ENCODE assay signal across 8 mouse cellular contexts in the genomic region with DNA sequence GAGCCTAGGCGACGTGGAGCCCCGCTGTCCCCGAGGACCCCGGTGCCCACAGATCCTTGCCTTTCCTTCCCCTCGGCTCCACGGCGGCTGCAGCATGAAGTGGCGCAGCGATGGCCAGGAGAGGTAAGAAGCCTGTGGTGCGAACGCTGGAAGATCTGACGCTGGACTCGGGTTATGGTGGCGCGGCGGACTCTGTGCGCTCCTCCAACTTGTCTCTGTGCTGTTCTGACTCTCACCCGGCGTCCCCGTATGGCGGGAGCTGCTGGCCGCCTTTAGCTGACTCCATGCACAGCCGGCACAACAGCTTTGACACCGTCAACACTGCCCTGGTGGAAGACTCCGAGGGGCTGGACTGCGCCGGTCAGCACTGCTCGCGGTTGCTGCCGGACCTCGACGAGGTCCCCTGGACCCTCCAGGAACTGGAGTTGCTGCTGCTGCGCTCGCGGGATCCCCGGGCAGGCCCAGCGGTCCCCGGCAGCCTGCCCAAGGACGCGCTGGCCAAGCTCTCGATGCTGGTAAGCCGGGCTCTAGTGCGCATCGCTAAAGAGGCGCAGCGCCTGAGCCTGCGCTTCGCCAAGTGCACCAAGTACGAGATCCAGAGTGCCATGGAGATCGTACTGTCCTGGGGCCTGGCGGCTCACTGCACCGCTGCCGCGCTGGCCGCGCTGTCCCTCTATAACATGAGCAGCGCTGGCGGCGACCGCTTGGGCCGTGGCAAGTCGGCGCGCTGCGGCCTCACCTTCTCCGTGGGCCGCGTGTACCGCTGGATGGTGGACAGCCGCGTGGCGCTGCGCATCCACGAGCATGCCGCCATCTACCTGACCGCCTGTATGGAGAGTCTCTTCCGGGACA. TPM values are rescaled to one million over a fixed set of nuclear protein-coding genes. Genes with fewer than 3 reads are reported as not detected.
A peak's percentile ranks its signal among the peaks of the same experiment; 100 is the strongest.
DNase-seq lines count a peak whose midpoint lies in the region; ATAC-seq lines count a peak whose summit lies in the region.

No protein-coding gene starts in this region.

- peaks cover 7% of the 10 kb centered on the region; the same call in 1 of the 2 replicates for H3K27me3 ChIP-seq in intestine, embryonic 14.5 days (replicated peaks; ENCODE audit: control insufficient read depth, insufficient read depth, low read length)
- H3K27me3 ChIP-seq in limb, embryonic 11.5 days (ENCODE audit: control insufficient read depth, insufficient read depth, low read length), result 0 out of 2 replicates have a peak, but pooled peaks cover 3% of the 10 kb centered on the region
- no peaks in the 10 kb centered on the region for H3K27me3 ChIP-seq in midbrain, embryonic 14.5 days (ENCODE audit: control insufficient read depth, insufficient read depth, low read length)
- peaks cover 17% of the 10 kb centered on the region; the same call in 1 of the 2 replicates for H3K27me3 ChIP-seq in stomach, embryonic 15.5 days (replicated peaks)

- ATAC-seq in intestine, embryonic 14.5 days (replicated peaks; ENCODE audit: low FRiP score, low TSS enrichment, low read depth), result peak; percentile 34
- peak; percentile 31; the same call in 1 of the 2 replicates for ATAC-seq in limb, embryonic 11.5 days (ENCODE audit: insufficient number of reproducible peaks, low FRiP score, low TSS enrichment, low read depth)
- ATAC-seq in midbrain, embryonic 14.5 days (ENCODE audit: low FRiP score, low TSS enrichment), result peak; percentile 35; the same call in 1 of the 2 replicates
- peak; percentile 15; the same call in 1 of the 2 replicates for ATAC-seq in stomach, embryonic 15.5 days (ENCODE audit: insufficient read depth, low FRiP score, low read depth)

- WGBS in intestine, embryonic 14.5 days, result under 1% methylated on average over 78 of the region's 78 CpGs
- WGBS in limb, embryonic 11.5 days, result under 1% methylated on average over 76 of the region's 78 CpGs
- under 1% methylated on average over 77 of the region's 78 CpGs for WGBS in midbrain, embryonic 14.5 days
- WGBS in stomach, embryonic 15.5 days, result under 1% methylated on average over 78 of the region's 78 CpGs

- no peaks in the 10 kb centered on the region for H3K9me3 ChIP-seq in intestine, embryonic 14.5 days (ENCODE audit: control insufficient read depth, low read length)
- no peaks in the 10 kb centered on the region for H3K9me3 ChIP-seq in limb, embryonic 11.5 days (ENCODE audit: control insufficient read depth, low read length)
- no peaks in the 10 kb centered on the region for H3K9me3 ChIP-seq in midbrain, embryonic 14.5 days (ENCODE audit: control insufficient read depth, low read length)
- no peaks in the 10 kb centered on the region for H3K9me3 ChIP-seq in stomach, embryonic 15.5 days

- H3K4me1 ChIP-seq in intestine, embryonic 14.5 days (replicated peaks; ENCODE audit: control insufficient read depth, insufficient read depth, low read length), result peaks cover 18% of the 10 kb centered on the region; the same call in 1 of the 2 replicates
- H3K4me1 ChIP-seq in limb, embryonic 11.5 days (ENCODE audit: control insufficient read depth, insufficient read depth, low read length), result peaks cover 16% of the 10 kb centered on the region; the same call in 1 of the 2 replicates
- peaks cover 26% of the 10 kb centered on the region for H3K4me1 ChIP-seq in midbrain, embryonic 14.5 days (ENCODE audit: control insufficient read depth, insufficient read depth, low read length)
- H3K4me1 ChIP-seq in stomach, embryonic 15.5 days, result peaks cover 19% of the 10 kb centered on the region; the same call in 1 of the 2 replicates

- intact Hi-C loops in gastrocnemius, postnatal 36 days (cut with DNase I), result no loop called here

- 0 out of 2 replicates have a peak overlapping the region, but pooled peaks have one; percentile 10 for H3K27ac ChIP-seq in intestine, embryonic 14.5 days (ENCODE audit: low read depth)
- H3K27ac ChIP-seq in limb, embryonic 11.5 days (replicated peaks; ENCODE audit: low read depth, low read length), result 0 out of 2 replicates have a peak overlapping the region, but pooled peaks have one; percentile 36
- H3K27ac ChIP-seq in midbrain, embryonic 14.5 days (replicated peaks; ENCODE audit: low read depth, low read length), result peak overlapping the region; percentile 72
- H3K27ac ChIP-seq in stomach, embryonic 15.5 days, result 0 out of 2 replicates have a peak overlapping the region, but pooled peaks have one; percentile 1

- H3K9ac ChIP-seq in intestine, embryonic 14.5 days (ENCODE audit: low read length), result peak overlapping the region; percentile 37
- peak overlapping the region; percentile 77 for H3K9ac ChIP-seq in limb, embryonic 11.5 days (ENCODE audit: low read length)
- peak overlapping the region; percentile 71 for H3K9ac ChIP-seq in midbrain, embryonic 14.5 days (replicated peaks; ENCODE audit: low read length)
- H3K9ac ChIP-seq in stomach, embryonic 15.5 days, result peak overlapping the region; percentile 46

- DNase-seq in thymus, adult 18-20 months, result peak; percentile 28 to 34
- DNase-seq in thymus, postnatal 14 days, result no peak
- DNase-seq in embryo, embryonic 10.5 days (ENCODE audit: low spot score), result peak; percentile 69
- DNase-seq in gastrocnemius, postnatal 36 days, result peak; percentile 17 to 35
- DNase-seq in intestine, embryonic 14.5 days (ENCODE audit: low spot score), result peak; percentile 88
- DNase-seq in limb, embryonic 11.5 days (ENCODE audit: low spot score), result peak; percentile 72
- peak; percentile 75 for DNase-seq in midbrain, embryonic 14.5 days

- no peaks in the 10 kb centered on the region for H3K36me3 ChIP-seq in intestine, embryonic 14.5 days (ENCODE audit: control insufficient read depth, insufficient read depth, low read length)
- no peaks in the 10 kb centered on the region for H3K36me3 ChIP-seq in limb, embryonic 11.5 days (ENCODE audit: control insufficient read depth, insufficient read depth, low read length)
- H3K36me3 ChIP-seq in midbrain, embryonic 14.5 days (ENCODE audit: control insufficient read depth, insufficient read depth, low read length), result no peaks in the 10 kb centered on the region
- H3K36me3 ChIP-seq in stomach, embryonic 15.5 days, result no peaks in the 10 kb centered on the region

- peak overlapping the region; percentile 100 for H3K4me2 ChIP-seq in intestine, embryonic 14.5 days (ENCODE audit: low read length)
- peak overlapping the region; percentile 99 for H3K4me2 ChIP-seq in limb, embryonic 11.5 days (ENCODE audit: low read depth, severe bottlenecking)
- H3K4me2 ChIP-seq in midbrain, embryonic 14.5 days (ENCODE audit: low read length), result peak overlapping the region; percentile 100
- H3K4me2 ChIP-seq in stomach, embryonic 15.5 days, result peak overlapping the region; percentile 98

- H3K4me3 ChIP-seq in intestine, embryonic 14.5 days (ENCODE audit: low read depth, low read length), result peak overlapping the region; percentile 53
- H3K4me3 ChIP-seq in limb, embryonic 11.5 days (ENCODE audit: low read depth, low read length), result peak overlapping the region; percentile 62
- H3K4me3 ChIP-seq in midbrain, embryonic 14.5 days (replicated peaks; ENCODE audit: low read depth, low read length), result peak overlapping the region; percentile 61
- H3K4me3 ChIP-seq in stomach, embryonic 15.5 days (replicated peaks), result peak overlapping the region; percentile 59

RNA-seq across cellular contexts. Expression of a gene that starts 0.8 kb away (rescaled TPM):
- under 1 TPM; 0.64 to 0.69 TPM for total RNA-seq in gastrocnemius, postnatal 36 days (2021)
- polyA plus RNA-seq in intestine, embryonic 14.5 days (2014; fragmentation: Nextera tagmentation; extraction: Ambion mirVana), result 1.7 and 2.0 TPM in 2 replicates
- 7.5 and 7.6 TPM in 2 replicates for polyA plus RNA-seq in limb, embryonic 11.5 days (2014; fragmentation: Nextera tagmentation; extraction: Ambion mirVana)
- polyA plus RNA-seq in midbrain, embryonic 14.5 days (2014; fragmentation: Nextera tagmentation; extraction: Ambion mirVana), result 16.1 and 19.4 TPM in 2 replicates
- polyA plus RNA-seq in stomach, embryonic 15.5 days (2015; fragmentation: Nextera tagmentation; extraction: Ambion mirVana), result 1.9 and 2.2 TPM in 2 replicates

Comparison
In these comparisons a context has a peak if more than half of its experiments do, and no peak if none do; other contexts are left out.
1. H3K27ac ChIP-seq: peak in every context shown above with its lines; median percentile 72 in midbrain, embryonic 14.5 days; 36 in limb, embryonic 11.5 days; 10 in intestine, embryonic 14.5 days; 1 in stomach, embryonic 15.5 days.